Mouse (Mus musculus) left cerebral cortex, postnatal 36 days (tissue): ENCODE results near the gene Tra2b. TPM values are rescaled to one million over a fixed set of nuclear protein-coding genes. Genes with fewer than 3 reads are reported as not detected.
A peak's percentile ranks its signal among the peaks of the same experiment; 100 is the strongest.
"Not testable (repeated sequence)": the region's sequence is repeated elsewhere in the genome, so short reads cannot be mapped to it uniquely, and the experiment has no call there.

Experiments
- DNase-seq, 2 experiments: peaks; one replicate each; pipeline ENCODE4 v3.0.0; 2021 to 2022; ENCODE audit warnings: low spot score in 2 of 2, mixed read lengths in 1 of 2
- intact Hi-C: fragments of 180-260 bp; cut with DNase I; formaldehyde crosslinking; loops from one replicate; pipeline ENCODE4 v1.15.1; 2025
- total RNA-seq, 2 experiments: library from RNA; stranded (reverse); gene quantifications; 2 replicates each; pipeline ENCODE4 v1.2.3; 2021

Gene Tra2b
- total RNA-seq = 10 to 100 TPM; 64.1 to 71.4 TPM

DNA sequence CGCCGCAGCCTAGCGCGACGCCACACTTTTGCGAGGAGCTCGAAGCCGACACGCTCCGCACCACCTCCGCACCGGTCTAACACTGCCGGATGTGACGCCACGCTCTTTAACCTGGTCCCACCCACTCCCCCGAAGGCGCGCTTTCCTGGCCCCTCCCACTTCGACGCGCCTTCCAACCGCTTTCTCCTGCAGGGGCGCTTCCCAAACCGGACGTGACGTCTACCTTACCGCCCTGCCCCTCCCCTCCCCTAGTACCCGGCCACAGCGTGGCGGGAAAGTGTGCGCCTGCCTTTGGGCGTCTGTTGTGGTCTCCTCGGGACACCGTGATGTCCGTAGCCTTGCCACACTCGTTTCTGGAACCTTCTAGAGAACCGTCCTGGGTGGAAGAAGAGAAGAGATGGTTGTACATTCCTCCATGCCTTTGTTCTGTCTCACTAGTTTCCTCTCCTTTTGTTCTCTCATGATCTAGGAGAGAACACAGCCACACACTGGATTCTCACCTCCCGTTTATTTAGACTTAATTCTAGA is at the start of gene Tra2b:
Tra2b (minus strand) TSS at position 157 of the 528 bp plus-strand sequence.
- intact Hi-C loops = no loop called here
- DNase-seq = peak; percentile 96 to 97

DNA sequence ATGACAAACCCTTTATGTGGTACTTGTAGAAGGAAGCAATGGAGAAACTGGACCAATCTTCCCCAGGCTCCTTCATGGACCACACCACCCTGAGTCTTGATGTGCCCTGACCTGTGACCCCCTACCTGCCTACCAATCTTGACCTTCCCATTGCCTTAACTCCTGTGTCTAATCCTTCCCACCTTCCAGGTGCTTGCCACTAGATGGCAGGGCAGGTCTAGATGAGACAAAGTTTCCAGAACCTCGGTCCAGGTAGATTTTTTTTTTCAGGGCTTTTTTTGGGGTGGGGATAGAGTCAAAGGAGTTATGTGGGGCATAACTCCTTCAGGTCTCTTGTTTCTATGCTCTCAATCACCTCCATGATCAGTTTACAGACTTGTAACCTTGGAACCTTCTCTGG is 44.8 kb upstream of the Tra2b start:
- intact Hi-C loops = loop anchor here (2.0 to 5.0 kb wide), 2 partner anchors 127 to 238 kb away; partner anchors contain the start of gene Etv5
- DNase-seq = no peak

DNA sequence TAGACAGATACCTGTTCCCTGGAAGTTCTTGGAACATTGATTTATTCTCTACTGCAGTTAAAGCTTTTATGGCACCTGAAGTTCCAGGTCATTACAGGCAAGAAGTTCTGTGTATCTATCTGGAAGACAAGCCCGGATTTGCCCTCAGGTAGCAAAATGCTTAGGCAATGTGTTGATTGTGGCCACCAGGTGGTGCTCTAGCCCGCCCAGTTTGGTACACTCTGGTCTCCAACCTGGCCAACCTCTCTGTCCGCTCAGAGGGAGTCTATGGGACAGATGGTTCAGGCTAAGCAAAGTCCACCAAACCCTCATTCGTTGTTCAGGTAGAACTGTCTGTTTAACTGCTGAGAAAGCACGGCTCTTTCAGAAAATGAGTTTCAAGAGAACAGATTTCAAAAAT is 36.8 kb upstream of the Tra2b start:
- peak; percentile 60 to 67 for DNase-seq
- intact Hi-C loops = loop anchor here (2.0 to 5.0 kb wide), 2 partner anchors 252 to 505 kb away; no protein-coding TSS in a partner anchor

GRCm38 (mm10) chr16:22301378-22301777 is 35.6 kb upstream of the Tra2b start:
- no peak for DNase-seq
- intact Hi-C loops = loop anchor here (5.0 kb wide), 1 partner anchor 506 kb away; no protein-coding TSS in a partner anchor

DNA sequence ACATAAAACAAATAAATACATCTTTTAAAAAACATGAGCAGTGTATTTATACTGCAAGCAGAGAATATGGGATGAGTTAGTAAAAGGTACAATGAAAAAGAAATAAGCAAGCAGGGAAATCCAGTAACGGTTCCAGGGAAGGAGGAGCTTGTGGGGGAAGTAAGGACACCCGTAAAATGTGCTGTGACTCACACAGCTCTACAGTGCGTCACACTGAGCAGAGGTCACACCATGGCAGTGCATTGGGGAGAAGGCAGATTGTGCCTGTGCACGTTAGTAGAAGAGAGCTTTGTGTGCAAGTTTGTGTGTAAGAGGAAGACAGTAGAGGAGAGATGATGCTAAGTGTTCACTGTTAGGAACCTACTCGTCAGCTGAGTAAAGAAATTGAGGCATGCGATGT is 31.1 kb upstream of the Tra2b start:
- intact Hi-C loops = no loop called here
- no peak for DNase-seq

DNA sequence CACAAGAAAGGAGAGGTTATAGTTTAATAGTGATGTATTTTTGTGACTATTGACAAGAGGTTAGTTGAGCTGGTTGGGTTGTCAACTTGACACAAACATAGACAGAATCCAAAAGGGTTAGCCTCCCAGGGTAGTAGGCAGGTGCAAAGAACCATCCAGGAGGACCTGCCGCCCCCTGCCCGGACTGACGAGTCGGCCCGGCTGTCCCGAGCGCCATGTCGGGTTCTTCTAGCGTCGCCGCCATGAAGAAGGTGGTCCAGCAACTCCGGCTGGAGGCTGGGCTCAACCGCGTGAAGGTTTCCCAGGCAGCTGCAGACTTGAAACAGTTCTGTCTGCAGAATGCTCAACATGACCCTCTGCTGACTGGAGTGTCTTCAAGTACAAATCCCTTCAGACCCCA is 29.0 kb upstream of the Tra2b start:
- DNase-seq = not testable (repeated sequence)
- intact Hi-C loops = loop anchor here (5.0 kb wide), 1 partner anchor 188 kb away; no protein-coding TSS in a partner anchor

DNA sequence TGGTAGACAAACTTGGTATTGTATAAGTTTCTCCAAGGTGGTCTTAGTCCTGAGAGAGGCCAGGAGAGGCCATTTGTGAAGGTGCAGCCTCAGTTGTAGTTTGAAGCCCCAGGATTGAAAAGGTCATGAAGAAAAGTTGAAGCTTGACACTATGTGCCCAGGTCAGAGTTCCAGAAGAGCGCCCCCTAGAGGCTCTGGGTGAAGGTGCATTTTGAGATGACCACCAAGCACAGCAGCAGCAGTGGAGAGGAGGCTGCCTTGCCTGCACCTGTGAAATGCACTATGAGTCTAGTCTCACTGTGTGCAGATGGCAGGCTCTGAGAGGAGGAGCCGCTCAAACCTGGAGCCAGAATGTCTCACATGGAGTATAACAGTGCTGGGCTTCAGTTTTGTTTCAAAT is 27.8 kb upstream of the Tra2b start:
- DNase-seq = no peak
- intact Hi-C loops = loop anchor here (5.0 kb wide), 1 partner anchor 186 kb away; no protein-coding TSS in a partner anchor

DNA sequence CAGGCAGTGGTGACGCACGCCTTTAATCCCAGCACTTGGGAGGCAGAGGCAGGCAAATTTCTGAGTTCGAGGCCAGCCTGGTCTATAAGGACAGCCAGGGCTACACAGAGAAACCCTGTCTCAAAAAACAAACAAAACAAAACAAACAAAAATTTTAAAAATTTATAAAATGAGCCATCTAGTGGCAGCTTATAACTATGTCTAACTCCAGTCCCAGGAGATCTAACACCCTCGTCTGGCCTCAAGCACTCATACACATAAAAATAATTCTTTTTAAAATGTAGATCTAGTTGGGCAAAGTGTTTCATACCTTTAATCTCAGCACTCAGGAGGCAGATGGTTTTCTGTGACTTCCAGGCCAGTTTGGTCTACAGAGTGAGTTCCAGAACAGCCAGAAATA is 26.6 kb upstream of the Tra2b start:
- no peak for DNase-seq
- intact Hi-C loops = loop anchor here (5.0 kb wide), 1 partner anchor 185 kb away; no protein-coding TSS in a partner anchor

DNA sequence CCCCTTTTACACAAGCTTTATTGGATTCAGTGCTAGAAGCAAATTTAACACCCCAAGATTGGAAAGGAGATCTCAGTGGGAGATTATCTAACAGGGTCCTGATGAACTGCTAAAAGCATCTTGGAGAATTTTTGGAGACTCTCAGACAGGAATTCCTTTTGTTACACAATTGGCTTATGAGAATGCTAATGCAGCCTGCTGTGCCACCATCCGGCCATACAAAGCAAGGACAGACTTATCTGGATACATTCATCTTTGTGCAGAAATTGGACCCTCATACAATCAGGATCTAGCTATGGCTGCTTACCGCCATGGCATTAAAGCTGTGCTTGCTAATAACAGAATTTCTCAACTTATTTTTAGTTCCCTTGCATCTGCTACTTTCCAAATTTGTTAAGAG is 23.8 kb upstream of the Tra2b start:
- no peak for DNase-seq
- intact Hi-C loops = loop anchor here (5.0 kb wide), 1 partner anchor 182 kb away; no protein-coding TSS in a partner anchor

DNA sequence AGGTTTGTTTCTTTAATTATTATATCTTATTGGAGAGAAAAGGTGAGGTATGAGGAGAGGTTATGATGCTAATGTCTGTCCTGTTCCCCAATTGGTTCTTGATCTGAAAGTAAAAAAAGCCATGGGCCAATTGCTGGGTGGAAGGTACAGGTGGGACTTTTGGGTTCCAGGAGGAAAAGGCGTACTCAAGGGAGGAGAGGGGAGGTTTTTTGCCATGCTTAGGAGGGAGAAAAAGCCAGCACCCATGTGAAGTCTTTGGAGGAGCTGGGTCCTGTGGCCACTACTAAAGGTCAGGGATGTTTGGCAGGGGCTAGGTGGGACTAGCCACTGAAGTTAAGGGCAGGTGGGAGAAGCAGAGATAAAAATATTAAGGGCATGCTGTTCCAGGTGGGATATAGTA is 21.2 kb upstream of the Tra2b start:
- intact Hi-C loops = no loop called here
- no peak for DNase-seq

GRCm38 (mm10) chr16:22276536-22276935 is 10.7 kb upstream of the Tra2b start:
- no peak for DNase-seq
- intact Hi-C loops = no loop called here

GRCm38 (mm10) chr16:22275142-22275541 is 9.3 kb upstream of the Tra2b start:
- intact Hi-C loops = no loop called here
- no peak for DNase-seq

- intact Hi-C loops = no loop called here
- DNase-seq = no peak
Measured at GRCm38 (mm10) chr16:22270491-22270890, 4.7 kb upstream of the Tra2b start.

DNA sequence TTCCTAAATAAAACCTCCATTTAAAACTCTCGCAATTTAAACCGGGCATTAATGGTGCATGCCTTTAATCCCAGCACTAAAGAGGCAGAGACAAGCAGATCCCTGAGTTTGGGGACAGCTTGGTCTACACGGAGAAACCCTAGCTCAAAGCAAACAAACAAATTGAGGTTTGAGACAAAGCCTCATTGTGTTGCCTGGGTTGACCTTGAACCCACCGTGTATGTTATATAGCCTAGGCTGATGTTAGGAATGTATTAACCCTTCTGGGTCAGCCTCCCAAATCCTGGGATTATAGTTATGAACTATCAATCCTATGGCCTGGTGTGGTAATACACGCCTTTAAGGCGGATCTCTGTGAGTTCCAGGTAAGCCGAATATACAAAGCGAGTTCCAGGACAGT is 579 bp upstream of the Tra2b start:
- intact Hi-C loops = no loop called here
- DNase-seq = no peak

GRCm38 (mm10) chr16:22264962-22265848 is 600 bp downstream of the Tra2b start:
- intact Hi-C loops = no loop called here
- DNase-seq = peak; percentile 85 to 87

DNA sequence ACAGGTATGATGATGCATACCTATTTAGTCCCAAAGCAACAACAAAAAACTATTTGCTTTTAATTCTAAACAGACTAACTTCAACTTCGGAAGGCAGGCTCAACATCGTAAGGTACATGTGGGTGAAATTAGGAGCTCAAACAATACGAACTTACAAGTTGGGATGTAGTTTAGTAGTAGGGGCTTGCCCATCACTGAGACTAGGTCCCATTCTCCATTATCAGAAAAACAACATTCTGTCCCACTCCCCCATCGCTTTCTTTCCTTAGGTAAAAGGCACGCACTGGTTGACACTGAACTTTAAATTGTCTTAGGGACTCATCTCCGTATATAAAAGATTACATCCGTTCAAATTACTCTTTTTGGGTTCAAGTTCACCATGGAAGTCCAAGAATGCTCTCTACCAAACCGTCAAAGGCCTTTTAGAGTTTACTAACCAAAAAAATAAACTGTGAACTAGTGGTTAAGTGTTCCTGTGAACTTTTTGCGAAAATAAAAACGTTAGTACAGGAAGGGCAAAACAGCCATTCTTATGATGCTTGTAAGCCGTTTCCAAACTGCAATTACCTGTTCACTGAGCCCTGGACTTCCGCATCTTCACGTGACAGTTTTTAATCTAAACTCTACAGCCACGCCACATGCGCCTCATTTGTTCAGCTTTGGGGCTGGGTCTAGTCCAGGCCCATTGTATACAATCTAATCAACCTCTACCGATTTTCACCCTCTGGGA is 1.4 kb downstream of the Tra2b start:
- intact Hi-C loops = no loop called here
- peak in 1 of 2 experiments; percentile 11 for DNase-seq

DNA sequence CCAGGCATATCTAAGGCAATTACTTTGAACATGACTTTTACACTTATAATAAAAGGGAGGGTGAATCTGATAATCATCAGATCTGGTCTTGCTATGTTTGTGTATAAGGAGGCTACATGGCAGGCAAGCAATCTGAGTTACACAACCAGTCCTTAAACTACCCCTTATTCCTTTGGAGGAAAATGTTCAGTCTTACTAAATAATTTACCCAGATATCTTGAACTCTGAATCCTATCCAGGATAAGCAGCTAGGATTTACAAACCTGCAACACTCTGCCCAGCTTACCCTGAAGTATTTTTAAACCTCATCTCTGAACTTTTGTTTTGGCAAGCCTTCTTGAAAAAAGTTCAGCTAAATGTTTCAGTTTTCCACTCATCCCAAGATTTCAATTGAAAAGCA is 2.7 kb downstream of the Tra2b start:
- intact Hi-C loops = no loop called here
- no peak for DNase-seq

GRCm38 (mm10) chr16:22261563-22261962 is 4.2 kb downstream of the Tra2b start:
- intact Hi-C loops = no loop called here
- DNase-seq = no peak

DNA sequence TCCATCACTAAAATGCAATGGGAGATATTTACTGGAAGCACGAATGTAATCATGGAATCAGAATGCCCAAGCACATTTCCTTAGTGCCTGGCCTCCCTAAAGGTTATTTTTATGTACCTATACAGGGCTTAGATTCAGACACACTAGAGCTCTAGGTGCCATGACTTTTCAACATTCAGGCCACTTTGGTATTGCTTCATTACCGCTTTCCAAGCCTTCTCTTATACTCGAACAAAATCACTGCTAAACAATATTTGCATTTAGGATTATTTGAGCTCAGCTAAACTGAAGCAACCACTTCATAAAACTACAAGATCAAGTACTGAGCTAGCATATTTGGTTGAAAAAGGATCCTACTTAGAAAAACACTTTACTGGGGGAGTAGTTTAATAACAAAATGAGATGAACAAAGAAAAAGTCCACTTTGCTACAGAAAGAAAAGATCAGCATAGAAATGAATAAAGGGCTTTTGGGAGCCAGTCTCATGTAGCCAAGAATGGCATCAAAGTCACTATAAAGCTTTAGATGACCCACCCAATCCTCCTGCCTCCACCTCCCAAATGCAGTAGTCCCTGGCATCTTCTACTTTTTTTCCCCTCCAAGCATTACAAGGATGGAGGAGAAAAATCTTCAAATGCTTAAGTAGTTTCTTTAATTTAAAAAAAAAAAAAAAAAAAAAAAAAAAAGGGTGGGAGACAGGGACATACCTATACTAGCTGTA is 5.2 kb downstream of the Tra2b start:
- DNase-seq = no peak
- intact Hi-C loops = no loop called here
